Mouse (Mus musculus) left cerebral cortex, postnatal 10 days (tissue): ENCODE data around the gene Znrd1as. TPM values are rescaled to one million over a fixed set of nuclear protein-coding genes. Genes with fewer than 3 reads are reported as not detected.

Experiments
- total RNA-seq, 2 experiments: library from RNA; stranded (reverse); gene quantifications; 2 replicates each; pipeline ENCODE4 v1.2.3; 2021

Znrd1as gene
- total RNA-seq, 2 experiments from 2014 or later, result 2.8 to 3.5 TPM

Other genes starting within 250 kb of the Znrd1as start
- gene H2-M10.5, start 185.7 kb upstream of the Znrd1as start, total RNA-seq, result not detected
- not detected for gene H2-M10.6, start 146.4 kb upstream of the Znrd1as start, total RNA-seq
- gene Trim26, start 121.5 kb upstream of the Znrd1as start, total RNA-seq, result 10 to 100 TPM; 30.1 to 30.3 TPM
- gene Trim15, start 91.4 kb upstream of the Znrd1as start, total RNA-seq, result not detected
- gene Trim10, start 89.0 kb upstream of the Znrd1as start, total RNA-seq, result under 1 TPM in 1 of 2 experiments, not detected in 1; 0.19 TPM
- not detected for gene Trim40, start 68.5 kb upstream of the Znrd1as start, total RNA-seq
- not detected for gene Trim31, start 60.5 kb upstream of the Znrd1as start, total RNA-seq
- 1 to 10 TPM; 1.3 to 2.6 TPM for gene Rnf39, start 15.7 kb upstream of the Znrd1as start, total RNA-seq
- 10 to 100 TPM; 89.7 to 90.6 TPM for gene Ppp1r11, start 6.9 kb upstream of the Znrd1as start, total RNA-seq
- 10 to 100 TPM; 25.3 to 27.8 TPM for gene Znrd1, start within 50 bp of the Znrd1as start, total RNA-seq
- gene 2410137M14Rik, start 22.6 kb downstream of the Znrd1as start, total RNA-seq, result under 1 TPM in 1 of 2 experiments, not detected in 1; 0.87 TPM
- 1 to 10 TPM; 3.6 to 3.9 TPM for gene H2-M5, start 30.9 kb downstream of the Znrd1as start, total RNA-seq
- gene Zfp57, start 42.6 kb downstream of the Znrd1as start, total RNA-seq, result 10 to 100 TPM; 68.8 to 72.1 TPM
- gene Mog, start 64.8 kb downstream of the Znrd1as start, total RNA-seq, result 10 to 100 TPM in 1 of 2 experiments, 1 to 10 TPM in 1; 3.7 to 11.2 TPM
- 100 to 1,000 TPM; 579 to 604 TPM for gene Gabbr1, start 87.4 kb downstream of the Znrd1as start, total RNA-seq
- gene Olfr90, start 129.9 kb downstream of the Znrd1as start, total RNA-seq, result not detected
- gene Olfr91, start 139.7 kb downstream of the Znrd1as start, total RNA-seq, result not detected
- gene Olfr92, start 161.5 kb downstream of the Znrd1as start, total RNA-seq, result not detected
- gene Olfr93, start 202.9 kb downstream of the Znrd1as start, total RNA-seq, result not detected
- not detected for gene Ubd, start 235.3 kb downstream of the Znrd1as start, total RNA-seq
- not detected for gene Olfr94, start 242.4 kb downstream of the Znrd1as start, total RNA-seq